Mouse (Mus musculus): Measurements from ENCODE around the gene Slc26a8. TPM values are rescaled to one million over a fixed set of nuclear protein-coding genes. Genes with fewer than 3 reads are reported as not detected.

Gene Slc26a8
- polyA plus RNA-seq, 1 experiment from 2014 or later: 1.0 TPM

DNA sequence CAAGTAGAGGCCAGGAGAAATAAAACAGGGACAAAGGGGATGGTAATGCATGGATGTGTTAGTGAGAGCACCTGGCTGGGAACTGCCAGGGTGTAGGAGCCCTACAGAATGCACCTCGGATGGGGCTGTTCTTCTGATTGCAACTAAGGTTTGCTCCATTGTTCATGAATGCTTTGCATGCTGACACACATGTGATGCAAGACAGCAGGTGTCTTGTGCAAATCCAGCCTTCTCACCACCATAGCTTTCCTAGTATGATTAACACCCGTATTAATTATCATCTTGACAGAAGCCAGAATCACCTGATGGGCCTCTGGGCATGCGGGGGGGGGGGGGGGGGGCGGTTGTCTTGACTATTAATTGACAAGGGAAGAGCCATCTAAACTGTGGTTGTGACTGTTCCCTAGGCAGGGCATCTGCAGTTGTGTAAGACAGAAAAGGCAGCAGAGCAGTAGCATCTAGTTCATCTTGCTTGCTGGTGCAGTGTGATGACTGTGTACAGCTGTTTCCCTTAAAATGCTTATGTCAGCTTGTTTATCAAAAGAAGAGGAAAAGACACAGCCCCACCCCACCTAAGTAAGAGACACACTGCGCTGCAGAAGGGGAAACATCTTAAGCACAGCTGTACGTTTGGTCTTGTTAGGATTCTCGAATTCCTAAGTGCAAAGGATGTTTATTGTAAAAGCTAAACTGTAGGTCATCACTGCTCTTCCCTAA is 26.0 kb upstream of the Slc26a8 start:
- Histone ChIP-seq H3K9ac (ENCODE audit: low read length) (no peak overlapping the region), H3K9me3 (ENCODE audit: control insufficient read depth, low read length) (no peaks in the 10 kb centered on the region), H3K4me1 (replicated peaks; ENCODE audit: control insufficient read depth, insufficient read depth, low read length) (no peaks in the 10 kb centered on the region), H3K4me2 (ENCODE audit: low read depth, low read length, severe bottlenecking) (no peak overlapping the region), H3K27ac (ENCODE audit: low read depth, low read length) (no peak overlapping the region), H3K27me3 (ENCODE audit: control insufficient read depth, insufficient read depth, low read length) (no peaks in the 10 kb centered on the region), H3K36me3 (ENCODE audit: control insufficient read depth, insufficient read depth, low read length) (peaks cover 3% of the 10 kb centered on the region; the same call in 1 of the 2 replicates), H3K4me3 (ENCODE audit: low read depth, low read length) (no peak overlapping the region)
- DNase-seq (ENCODE audit: low spot score) (no peak), ATAC-seq (replicated peaks; ENCODE audit: low FRiP score) (no peak)
- WGBS: 82% methylated on average over 7 of the region's 7 CpGs

DNA sequence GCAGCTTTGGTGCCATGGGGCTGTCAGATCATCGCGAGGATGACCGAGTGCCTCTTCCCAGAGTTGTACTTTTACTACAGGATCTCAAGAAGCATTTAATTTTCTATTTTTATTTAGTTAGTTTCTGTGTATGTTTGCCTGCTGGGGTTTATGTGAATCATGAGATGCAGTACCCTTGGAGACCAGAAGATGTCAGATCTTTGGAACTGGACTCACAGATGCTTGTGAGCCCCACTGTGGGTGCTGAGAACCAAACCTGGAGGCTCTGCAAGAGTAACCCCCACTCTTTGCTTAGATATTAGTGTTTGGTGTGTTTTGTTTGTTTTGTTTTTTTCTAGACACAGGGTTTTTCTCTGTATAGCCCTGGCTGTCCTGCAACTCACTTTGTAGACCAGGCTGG is 24.0 kb upstream of the Slc26a8 start:
- over 99% methylated on average over 3 of the region's 3 CpGs for WGBS
- DNase-seq (ENCODE audit: low spot score) (no peak), ATAC-seq (replicated peaks; ENCODE audit: low FRiP score) (no peak)
- Histone ChIP-seq H3K9ac (ENCODE audit: low read length) (no peak overlapping the region), H3K4me1 (replicated peaks; ENCODE audit: control insufficient read depth, insufficient read depth, low read length) (no peaks in the 10 kb centered on the region), H3K4me3 (ENCODE audit: low read depth, low read length) (no peak overlapping the region), H3K4me2 (ENCODE audit: low read depth, low read length, severe bottlenecking) (no peak overlapping the region), H3K27ac (ENCODE audit: low read depth, low read length) (no peak overlapping the region), H3K9me3 (ENCODE audit: control insufficient read depth, low read length) (no peaks in the 10 kb centered on the region), H3K27me3 (ENCODE audit: control insufficient read depth, insufficient read depth, low read length) (no peaks in the 10 kb centered on the region), H3K36me3 (ENCODE audit: control insufficient read depth, insufficient read depth, low read length) (peaks cover 3% of the 10 kb centered on the region; the same call in 1 of the 2 replicates)

DNA sequence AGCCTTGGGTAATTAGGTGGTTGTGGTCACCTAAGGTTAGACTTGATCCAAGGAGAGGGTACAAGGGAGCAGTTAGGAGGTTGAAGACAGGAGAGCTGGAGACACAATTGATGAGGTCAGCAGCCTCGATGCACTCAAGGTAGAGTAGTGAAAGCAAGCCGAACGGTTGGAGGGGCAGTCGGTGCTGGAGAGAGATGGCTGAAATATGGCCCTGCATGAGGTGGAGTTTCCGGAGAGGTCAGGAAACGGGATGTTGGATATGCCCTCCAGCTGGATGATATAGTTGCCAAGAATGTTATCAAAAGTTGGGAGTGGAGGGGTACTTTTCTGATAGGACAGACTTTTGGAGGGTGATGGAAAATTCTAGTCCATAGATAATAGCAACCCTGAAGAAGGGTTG is 22.3 kb upstream of the Slc26a8 start:
- Histone ChIP-seq H3K36me3 (ENCODE audit: control insufficient read depth, insufficient read depth, low read length) (peaks cover 3% of the 10 kb centered on the region; the same call in 1 of the 2 replicates), H3K4me2 (ENCODE audit: low read depth, low read length, severe bottlenecking) (no peak overlapping the region), H3K9me3 (ENCODE audit: control insufficient read depth, low read length) (no peaks in the 10 kb centered on the region), H3K4me3 (ENCODE audit: low read depth, low read length) (no peak overlapping the region), H3K9ac (ENCODE audit: low read length) (no peak overlapping the region), H3K27ac (ENCODE audit: low read depth, low read length) (no peak overlapping the region), H3K4me1 (replicated peaks; ENCODE audit: control insufficient read depth, insufficient read depth, low read length) (no peaks in the 10 kb centered on the region), H3K27me3 (ENCODE audit: control insufficient read depth, insufficient read depth, low read length) (no peaks in the 10 kb centered on the region)
- ATAC-seq (replicated peaks; ENCODE audit: low FRiP score): no peak
- DNase-seq (ENCODE audit: low spot score): no peak
- 87% methylated on average over 6 of the region's 6 CpGs for WGBS

DNA sequence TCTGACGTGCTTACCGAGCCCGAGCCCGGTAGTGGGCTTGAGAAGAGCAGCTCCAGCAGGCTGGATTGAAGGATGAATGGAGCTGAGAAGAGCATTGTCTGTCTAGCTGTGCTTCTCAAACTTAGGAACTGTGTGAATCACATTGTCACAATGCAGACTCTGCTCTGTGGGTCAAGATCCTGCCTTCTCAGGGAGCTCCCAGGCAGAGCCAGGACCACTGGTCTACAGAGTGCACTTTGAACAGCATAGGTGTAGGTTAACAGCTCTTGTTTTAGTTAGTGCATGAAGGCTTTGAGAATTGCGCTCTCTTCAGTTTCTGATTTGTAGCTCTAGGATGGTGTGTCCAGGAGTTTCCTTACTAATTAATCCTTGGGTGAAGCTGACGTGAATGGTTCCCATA is 21.2 kb upstream of the Slc26a8 start:
- ATAC-seq (replicated peaks; ENCODE audit: low FRiP score) (no peak), DNase-seq (ENCODE audit: low spot score) (no peak)
- WGBS: 88% methylated on average over 6 of the region's 6 CpGs
- H3K27ac ChIP-seq (ENCODE audit: low read depth, low read length): no peak overlapping the region
- H3K36me3 ChIP-seq (ENCODE audit: control insufficient read depth, insufficient read depth, low read length): peaks cover 3% of the 10 kb centered on the region; the same call in 1 of the 2 replicates
- no peak overlapping the region for H3K4me3 ChIP-seq (ENCODE audit: low read depth, low read length)
- no peaks in the 10 kb centered on the region for H3K27me3 ChIP-seq (ENCODE audit: control insufficient read depth, insufficient read depth, low read length)
- H3K9ac ChIP-seq (ENCODE audit: low read length): no peak overlapping the region
- H3K4me2 ChIP-seq (ENCODE audit: low read depth, low read length, severe bottlenecking): no peak overlapping the region
- no peaks in the 10 kb centered on the region for H3K9me3 ChIP-seq (ENCODE audit: control insufficient read depth, low read length)
- no peaks in the 10 kb centered on the region for H3K4me1 ChIP-seq (replicated peaks; ENCODE audit: control insufficient read depth, insufficient read depth, low read length)

DNA sequence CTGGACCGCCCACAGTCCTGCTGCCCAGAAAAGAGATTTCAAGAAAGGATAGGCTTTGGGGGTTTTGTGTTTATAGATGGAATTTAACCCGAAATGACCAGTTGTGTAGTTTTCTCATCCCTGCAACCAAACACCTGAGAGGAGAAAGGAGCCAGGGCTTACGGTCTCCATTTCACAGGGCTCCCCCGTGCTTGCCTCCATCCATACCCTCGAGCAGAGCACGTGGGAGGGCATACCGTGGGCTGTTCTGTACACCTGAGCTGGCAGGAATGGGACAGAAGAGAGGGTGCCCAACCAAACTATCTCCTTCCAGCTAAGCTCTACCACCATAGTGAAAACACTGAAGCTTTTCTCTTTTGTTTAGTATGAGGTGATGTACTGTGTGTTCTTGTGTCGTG is 20.3 kb upstream of the Slc26a8 start:
- DNase-seq (ENCODE audit: low spot score) (no peak), ATAC-seq (replicated peaks; ENCODE audit: low FRiP score) (no peak)
- no peaks in the 10 kb centered on the region for H3K9me3 ChIP-seq (ENCODE audit: control insufficient read depth, low read length)
- no peak overlapping the region for H3K4me3 ChIP-seq (ENCODE audit: low read depth, low read length)
- no peak overlapping the region for H3K9ac ChIP-seq (ENCODE audit: low read length)
- H3K4me2 ChIP-seq (ENCODE audit: low read depth, low read length, severe bottlenecking): no peak overlapping the region
- no peaks in the 10 kb centered on the region for H3K4me1 ChIP-seq (replicated peaks; ENCODE audit: control insufficient read depth, insufficient read depth, low read length)
- no peak overlapping the region for H3K27ac ChIP-seq (ENCODE audit: low read depth, low read length)
- peaks cover 3% of the 10 kb centered on the region; the same call in 1 of the 2 replicates for H3K36me3 ChIP-seq (ENCODE audit: control insufficient read depth, insufficient read depth, low read length)
- WGBS: 92% methylated on average over 8 of the region's 8 CpGs
- H3K27me3 ChIP-seq (ENCODE audit: control insufficient read depth, insufficient read depth, low read length): no peaks in the 10 kb centered on the region

DNA sequence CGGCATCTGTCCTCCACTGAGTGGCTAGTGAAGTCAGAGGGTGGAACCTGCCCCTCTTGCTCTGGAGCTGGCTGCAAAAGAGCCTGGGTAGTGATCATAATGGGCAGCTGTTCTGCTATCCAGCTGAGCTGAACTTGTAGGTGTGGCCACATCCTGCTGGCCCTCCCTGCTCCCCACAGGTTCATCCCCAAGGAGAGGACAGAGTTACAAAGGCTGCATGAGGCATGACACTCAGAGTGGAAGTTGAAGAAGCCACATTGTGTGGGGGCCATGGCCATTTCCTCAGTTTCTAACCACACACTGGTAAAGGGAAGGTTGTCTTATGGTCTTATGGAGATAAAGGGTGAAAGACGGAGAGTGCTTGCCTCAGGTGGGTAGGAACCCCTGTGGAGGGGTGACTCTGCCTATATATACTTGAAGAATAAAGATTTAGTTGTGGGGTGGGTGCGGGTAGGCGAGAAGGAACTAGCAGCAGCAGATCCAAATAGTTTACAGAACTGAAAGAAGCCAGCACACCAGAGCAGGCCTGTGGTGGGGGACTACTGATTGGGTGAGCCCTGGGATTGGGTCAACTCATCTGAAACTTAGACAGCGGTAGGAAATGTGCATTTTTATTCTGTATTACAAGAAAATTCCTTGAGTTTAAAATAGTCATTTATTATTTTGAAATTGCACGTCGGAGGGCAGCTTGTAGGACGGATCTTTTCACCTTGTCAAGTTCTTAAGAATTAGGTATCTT is 19.7 kb upstream of the Slc26a8 start:
- ATAC-seq (replicated peaks; ENCODE audit: low FRiP score) (no peak), DNase-seq (ENCODE audit: low spot score) (no peak)
- Histone ChIP-seq H3K4me3 (ENCODE audit: low read depth, low read length) (no peak overlapping the region), H3K4me2 (ENCODE audit: low read depth, low read length, severe bottlenecking) (no peak overlapping the region), H3K9me3 (ENCODE audit: control insufficient read depth, low read length) (no peaks in the 10 kb centered on the region), H3K36me3 (ENCODE audit: control insufficient read depth, insufficient read depth, low read length) (peaks cover 3% of the 10 kb centered on the region; the same call in 1 of the 2 replicates), H3K4me1 (replicated peaks; ENCODE audit: control insufficient read depth, insufficient read depth, low read length) (no peaks in the 10 kb centered on the region), H3K27me3 (ENCODE audit: control insufficient read depth, insufficient read depth, low read length) (no peaks in the 10 kb centered on the region), H3K9ac (ENCODE audit: low read length) (no peak overlapping the region), H3K27ac (ENCODE audit: low read depth, low read length) (no peak overlapping the region)
- 90% methylated on average over 8 of the region's 8 CpGs for WGBS

DNA sequence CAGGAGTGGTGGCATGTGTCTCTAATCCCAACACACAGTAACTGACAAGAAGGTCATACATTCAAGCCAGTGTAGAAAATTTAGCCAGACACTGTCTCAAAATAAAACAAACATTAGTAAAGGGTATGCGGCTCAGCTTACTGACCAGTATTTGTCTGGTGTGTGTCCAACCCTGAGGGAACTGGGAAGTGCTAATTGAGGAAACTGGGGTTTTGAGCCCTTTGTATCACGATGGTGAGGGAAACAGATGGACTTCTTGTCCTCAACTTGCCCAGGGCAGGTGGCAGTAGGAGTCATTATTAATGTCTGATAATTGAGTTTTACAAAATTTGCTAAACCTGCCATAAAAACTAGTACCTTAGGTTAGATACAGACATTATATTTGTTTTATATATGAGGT is 19.0 kb upstream of the Slc26a8 start:
- no peaks in the 10 kb centered on the region for H3K4me1 ChIP-seq (replicated peaks; ENCODE audit: control insufficient read depth, insufficient read depth, low read length)

DNA sequence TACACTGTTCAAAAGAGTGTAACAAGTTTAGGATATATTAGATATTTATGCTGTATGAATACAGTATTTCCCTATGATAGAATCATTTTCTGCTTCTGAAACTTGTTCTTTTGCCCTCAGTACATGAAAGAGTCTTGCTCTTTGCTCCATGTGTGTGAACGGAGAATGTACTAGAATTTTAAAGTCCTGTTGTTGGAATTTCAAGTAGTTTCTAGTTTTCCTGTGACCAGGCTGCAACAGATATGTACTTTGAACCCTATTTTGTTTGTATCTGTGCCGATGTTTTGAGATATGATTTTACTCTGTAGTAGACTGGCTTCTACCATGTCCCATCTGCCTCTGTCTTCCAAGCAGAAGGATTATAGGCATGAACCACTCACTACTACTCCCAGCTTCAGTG is 17.8 kb upstream of the Slc26a8 start:
- DNase-seq (ENCODE audit: low spot score): no peak
- Histone ChIP-seq H3K4me1 (replicated peaks; ENCODE audit: control insufficient read depth, insufficient read depth, low read length) (no peaks in the 10 kb centered on the region), H3K27ac (ENCODE audit: low read depth, low read length) (no peak overlapping the region), H3K9me3 (ENCODE audit: control insufficient read depth, low read length) (no peaks in the 10 kb centered on the region), H3K9ac (ENCODE audit: low read length) (no peak overlapping the region), H3K4me3 (ENCODE audit: low read depth, low read length) (no peak overlapping the region), H3K4me2 (ENCODE audit: low read depth, low read length, severe bottlenecking) (no peak overlapping the region), H3K36me3 (ENCODE audit: control insufficient read depth, insufficient read depth, low read length) (no peaks in the 10 kb centered on the region), H3K27me3 (ENCODE audit: control insufficient read depth, insufficient read depth, low read length) (no peaks in the 10 kb centered on the region)
- 95% methylated on average over 2 of the region's 2 CpGs for WGBS
- ATAC-seq (replicated peaks; ENCODE audit: low FRiP score): no peak

More for the DNA sequence above, 19.0 kb upstream of the Slc26a8 start:
- Histone ChIP-seq H3K4me3 (ENCODE audit: low read depth, low read length) (no peak overlapping the region), H3K27ac (ENCODE audit: low read depth, low read length) (no peak overlapping the region), H3K9me3 (ENCODE audit: control insufficient read depth, low read length) (no peaks in the 10 kb centered on the region), H3K36me3 (ENCODE audit: control insufficient read depth, insufficient read depth, low read length) (peaks cover under 1% of the 10 kb centered on the region; the same call in 1 of the 2 replicates), H3K4me2 (ENCODE audit: low read depth, low read length, severe bottlenecking) (no peak overlapping the region), H3K9ac (ENCODE audit: low read length) (no peak overlapping the region), H3K27me3 (ENCODE audit: control insufficient read depth, insufficient read depth, low read length) (no peaks in the 10 kb centered on the region)
- 63% methylated on average over 2 of the region's 2 CpGs for WGBS
- no peak for ATAC-seq (replicated peaks; ENCODE audit: low FRiP score)
- no peak for DNase-seq (ENCODE audit: low spot score)

Data from forebrain, embryonic 11.5 days (tissue).